Mouse (Mus musculus) spleen, adult 2 months (tissue): Measurements from ENCODE around the gene Nfkbid. TPM values are rescaled to one million over a fixed set of nuclear protein-coding genes. Genes with fewer than 3 reads are reported as not detected.

Experiments used
- DNase-seq, 2 experiments: peaks; one replicate each; pipeline versions ENCODE4 v3.0.0 to v3.0.0-alpha.2; 2012 to 2021; ENCODE audit warnings: low spot score in 2 of 2, low read depth in 1 of 2
- H3K27ac ChIP-seq: fragments of 200-500 bp; 2 replicates; pipeline ENCODE4 v1.5.1; 2012; ENCODE audit warnings: low read length, inconsistent platforms; ENCODE audit not compliant: insufficient read depth
- H3K27me3 ChIP-seq: fragments of 200-500 bp; 2 replicates; pipeline ENCODE4 v1.6.1; 2012; ENCODE audit warnings: mild to moderate bottlenecking, moderate library complexity, low read length, inconsistent platforms; ENCODE audit not compliant: control insufficient read depth, insufficient read depth
- H3K36me3 ChIP-seq: fragments of 200-500 bp; 2 replicates; pipeline ENCODE4 v1.6.1; 2012; ENCODE audit warnings: mild to moderate bottlenecking, low read length, inconsistent platforms; ENCODE audit not compliant: control insufficient read depth, insufficient read depth
- H3K4me1 ChIP-seq: fragments of 200-500 bp; 2 replicates; pipeline ENCODE4 v1.6.1; 2011; ENCODE audit warnings: inconsistent platforms; ENCODE audit not compliant: control insufficient read depth, insufficient read depth, insufficient read length
- H3K4me3 ChIP-seq: fragments of 200-500 bp; 2 replicates; pipeline ENCODE4 v1.5.1; 2011; ENCODE audit warnings: mild to moderate bottlenecking, inconsistent platforms; ENCODE audit not compliant: insufficient read depth, insufficient read length; ENCODE audit errors: extremely low read depth
- CTCF ChIP-seq: fragments of 200-500 bp; IDR thresholded peaks from 2 replicates; pipeline ENCODE4 v1.5.1; 2011; ENCODE audit warnings: mild to moderate bottlenecking, inconsistent platforms; ENCODE audit not compliant: insufficient read depth, insufficient read length, insufficient replicate concordance; ENCODE audit errors: extremely low read depth
- POLR2A ChIP-seq: fragments of 200-500 bp; IDR thresholded peaks from 2 replicates; pipeline ENCODE4 v1.6.1; 2011; ENCODE audit warnings: low read depth, low read length, inconsistent platforms
- WGBS: fragments of 180-500 bp; shearing (Covaris S2); methylation state at CpG from one replicate; pipeline ENCODE4 v1.1.7; 2018; 5-methylcytosine and 5-hydroxymethylcytosine counted together
- polyA plus RNA-seq: library from polyadenylated mRNA; depleted of rRNA; stranded (reverse); fragments of >200 nt; gene quantifications from 2 replicates; pipeline ENCODE4 v1.2.3, GENCODE M21; 2012

The Nfkbid gene
- polyA plus RNA-seq, 1 experiment, result 55.1 TPM

GRCm38 (mm10) chr7:30394379-30394778 lies 27.2 kb upstream of the Nfkbid start:
- no peaks in the 10 kb centered on the region for H3K27me3 ChIP-seq
- peaks cover 13% of the 10 kb centered on the region; the same call in 1 of the 2 replicates for H3K4me1 ChIP-seq
- no peaks in the 10 kb centered on the region for H3K36me3 ChIP-seq
- TF ChIP-seq POLR2A (no peak; the same call in none of the 2 replicates), CTCF (no peak)
- H3K27ac ChIP-seq, result peak overlapping the region; percentile 85
- WGBS, result 1% methylated on average over 11 of the region's 11 CpGs
- DNase-seq, result peak; percentile 66 to 84
- peak overlapping the region; percentile 41; the same call in 1 of the 2 replicates for H3K4me3 ChIP-seq

- DNase-seq, result peak; percentile 42 to 55
- H3K27ac ChIP-seq, result peak overlapping the region; percentile 85
- peaks cover 13% of the 10 kb centered on the region; the same call in 1 of the 2 replicates for H3K4me1 ChIP-seq
- 44% methylated on average over 2 of the region's 2 CpGs for WGBS
- H3K27me3 ChIP-seq, result no peaks in the 10 kb centered on the region
- no peak overlapping the region for H3K4me3 ChIP-seq
- H3K36me3 ChIP-seq, result no peaks in the 10 kb centered on the region
- TF ChIP-seq POLR2A (no peak; the same call in 1 of the 2 replicates), CTCF (no peak)
These were observed 26.7 kb upstream of the Nfkbid start for GRCm38 (mm10) chr7:30394871-30395270.

GRCm38 (mm10) chr7:30399671-30400070 lies 21.9 kb upstream of the Nfkbid start:
- no peak for TF ChIP-seq CTCF
- TF ChIP-seq POLR2A, result no peak
- no peak overlapping the region for H3K4me3 ChIP-seq
- no peak overlapping the region for H3K27ac ChIP-seq
- H3K4me1 ChIP-seq, result peaks cover 3% of the 10 kb centered on the region; the same call in 1 of the 2 replicates
- no peak for DNase-seq
- 68% methylated on average over 7 of the region's 7 CpGs for WGBS
- no peaks in the 10 kb centered on the region for H3K36me3 ChIP-seq
- no peaks in the 10 kb centered on the region for H3K27me3 ChIP-seq

GRCm38 (mm10) chr7:30402343-30402742 lies 19.2 kb upstream of the Nfkbid start:
- no peak overlapping the region for H3K4me3 ChIP-seq
- WGBS, result 36% methylated on average over 4 of the region's 4 CpGs
- H3K27me3 ChIP-seq, result no peaks in the 10 kb centered on the region
- DNase-seq, result no peak
- TF ChIP-seq CTCF, result no peak
- no peak overlapping the region for H3K27ac ChIP-seq
- no peaks in the 10 kb centered on the region for H3K36me3 ChIP-seq
- H3K4me1 ChIP-seq, result peaks cover 3% of the 10 kb centered on the region; the same call in 1 of the 2 replicates

GRCm38 (mm10) chr7:30408639-30409038 lies 12.9 kb upstream of the Nfkbid start:
- no peak overlapping the region for H3K27ac ChIP-seq
- H3K4me3 ChIP-seq, result no peak overlapping the region
- no peaks in the 10 kb centered on the region for H3K36me3 ChIP-seq
- DNase-seq, result no peak
- 90% methylated on average over 3 of the region's 3 CpGs for WGBS
- peaks cover 21% of the 10 kb centered on the region; the same call in 1 of the 2 replicates for H3K4me1 ChIP-seq
- H3K27me3 ChIP-seq, result no peaks in the 10 kb centered on the region
- TF ChIP-seq POLR2A, result no peak
- no peak for TF ChIP-seq CTCF

GRCm38 (mm10) chr7:30409789-30410188 lies 11.7 kb upstream of the Nfkbid start:
- H3K36me3 ChIP-seq, result no peaks in the 10 kb centered on the region
- no peak for DNase-seq
- TF ChIP-seq POLR2A (no peak), CTCF (no peak)
- no peak overlapping the region for H3K4me3 ChIP-seq
- H3K4me1 ChIP-seq, result peaks cover 21% of the 10 kb centered on the region; the same call in 1 of the 2 replicates
- H3K27ac ChIP-seq, result 0 out of 2 replicates have a peak overlapping the region, but pooled peaks have one; percentile 10
- WGBS, result 72% methylated on average over 2 of the region's 2 CpGs
- no peaks in the 10 kb centered on the region for H3K27me3 ChIP-seq

GRCm38 (mm10) chr7:30411023-30411422 lies 10.5 kb upstream of the Nfkbid start:
- H3K36me3 ChIP-seq, result no peaks in the 10 kb centered on the region
- TF ChIP-seq POLR2A, result no peak
- TF ChIP-seq CTCF, result no peak
- H3K27ac ChIP-seq, result no peak overlapping the region
- no peaks in the 10 kb centered on the region for H3K27me3 ChIP-seq
- H3K4me1 ChIP-seq, result peaks cover 25% of the 10 kb centered on the region; the same call in 1 of the 2 replicates
- 48% methylated on average over 3 of the region's 3 CpGs for WGBS
- DNase-seq, result no peak
- H3K4me3 ChIP-seq, result no peak overlapping the region
